Mouse (Mus musculus): ENCODE data around the gene Pabpn1. TPM values are rescaled to one million over a fixed set of nuclear protein-coding genes. Genes with fewer than 3 reads are reported as not detected.
A peak's percentile ranks its signal among the peaks of the same experiment; 100 is the strongest.

The Pabpn1 gene
- total and polyA plus RNA-seq, 2 experiments from 2014 or later: 36.2 to 44.5 TPM

GRCm38 (mm10) chr14:54930431-54930830 lies 38.1 kb downstream of the Pabpn1 start:
- H3K9ac ChIP-seq (replicated peaks; ENCODE audit: low read depth, low read length): no peak overlapping the region
- TF ChIP-seq CTCF (IDR thresholded peaks at IDR 0.05; ENCODE audit: low read depth) (no peak), EP300 (IDR thresholded peaks at IDR 0.05; ENCODE audit: low read depth) (no peak)
- no peaks in the 10 kb centered on the region for H3K36me3 ChIP-seq (replicated peaks; ENCODE audit: control insufficient read depth, insufficient read depth, low read length)
- WGBS: 22% methylated on average over 2 of the region's 2 CpGs
- H3K9me3 ChIP-seq (replicated peaks; ENCODE audit: control insufficient read depth, low read length): no peaks in the 10 kb centered on the region
- H3K27me3 ChIP-seq (ENCODE audit: control insufficient read depth, insufficient read depth, low read length): no peaks in the 10 kb centered on the region
- no peak overlapping the region for H3K4me3 ChIP-seq (ENCODE audit: low read depth, low read length)
- no peak overlapping the region for H3K27ac ChIP-seq (ENCODE audit: low read depth)
- H3K4me1 ChIP-seq (ENCODE audit: control insufficient read depth, insufficient read depth): no peaks in the 10 kb centered on the region; the same call in 1 of the 2 replicates
- H3K4me2 ChIP-seq (ENCODE audit: low read depth, low read length): no peak overlapping the region
- ATAC-seq (ENCODE audit: insufficient read depth, low read depth): no peak
- DNase-seq (ENCODE audit: low spot score): no peak

- H3K9ac ChIP-seq (replicated peaks; ENCODE audit: low read depth, low read length): no peak within 1 kb of the TSS
- no peaks in the 10 kb centered on the region for H3K36me3 ChIP-seq (replicated peaks; ENCODE audit: control insufficient read depth, insufficient read depth, low read length)
- no peaks in the 10 kb centered on the region; the same call in 1 of the 2 replicates for H3K4me1 ChIP-seq (ENCODE audit: control insufficient read depth, insufficient read depth)
- no peak within 1 kb of the TSS for H3K4me3 ChIP-seq (ENCODE audit: low read depth, low read length)
- no peak within 1 kb of the TSS for H3K27ac ChIP-seq (ENCODE audit: low read depth)
- TF ChIP-seq EP300 (IDR thresholded peaks at IDR 0.05; ENCODE audit: low read depth) (no peak), CTCF (IDR thresholded peaks at IDR 0.05; ENCODE audit: low read depth) (no peak)
- ATAC-seq (ENCODE audit: insufficient read depth, low read depth) (no peak), DNase-seq (ENCODE audit: low spot score) (no peak)
- H3K27me3 ChIP-seq (ENCODE audit: control insufficient read depth, insufficient read depth, low read length): no peaks in the 10 kb centered on the region
- 24% methylated on average over 6 of the region's 6 CpGs for WGBS
- no peak within 1 kb of the TSS for H3K4me2 ChIP-seq (ENCODE audit: low read depth, low read length)
- H3K9me3 ChIP-seq (replicated peaks; ENCODE audit: control insufficient read depth, low read length): no peaks in the 10 kb centered on the region
Observed at GRCm38 (mm10) chr14:54932645-54933150, 40.4 kb downstream of the Pabpn1 start, which contains the start of gene Il25. Gene Il25 (plus strand): TSS chr14:54932695.

DNA sequence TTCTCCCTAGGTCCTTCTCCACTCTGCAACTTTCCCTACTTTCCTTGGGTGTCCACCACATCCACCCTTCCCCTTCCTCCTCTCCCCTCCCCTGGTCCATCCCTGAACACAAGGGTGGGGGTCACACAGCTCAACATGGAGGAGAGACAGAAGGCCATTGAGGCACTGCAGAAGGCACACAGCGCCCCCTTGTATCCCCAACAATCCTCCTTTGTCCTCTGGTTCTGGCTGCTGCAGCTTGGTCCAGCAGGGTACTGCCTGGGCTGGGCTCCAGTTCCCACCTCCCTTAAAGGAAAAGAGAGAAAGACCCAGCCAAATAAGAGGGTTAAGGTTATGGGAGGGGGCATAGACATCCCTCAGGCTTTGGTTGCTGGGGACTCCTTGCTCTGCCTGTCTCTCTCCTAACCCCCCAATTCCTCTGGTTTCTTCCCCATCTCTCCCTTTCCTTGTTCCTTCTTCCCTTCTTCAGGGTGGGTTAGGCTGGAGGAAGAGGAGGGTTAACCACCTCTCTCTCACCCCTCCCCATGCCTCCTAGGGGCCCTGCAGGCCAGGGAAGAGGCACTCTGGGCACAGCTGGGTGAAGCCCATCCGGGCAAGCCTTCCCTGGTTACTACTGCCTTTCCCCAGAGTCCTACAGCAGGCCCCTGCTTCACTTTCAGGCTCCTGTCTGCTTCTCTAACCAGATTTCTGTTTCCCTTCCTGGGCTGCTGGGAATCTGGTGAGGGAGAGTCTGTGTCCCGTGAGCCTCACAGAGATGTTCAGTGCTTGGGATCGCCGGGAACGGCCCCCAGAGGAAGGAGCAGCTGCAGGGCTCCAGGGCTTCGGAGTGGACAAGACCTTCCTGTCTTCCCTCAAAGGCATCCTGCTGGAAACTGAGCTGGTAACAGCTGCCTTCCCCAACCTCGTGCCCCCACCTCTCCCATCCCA lies 43.9 kb downstream of the Pabpn1 start, which contains the start of gene Cmtm5:
Gene Cmtm5, plus strand, starts transcription at position 358 of the 927 bp plus-strand sequence.
- H3K36me3 ChIP-seq (replicated peaks; ENCODE audit: control insufficient read depth, insufficient read depth, low read length): peaks cover 9% of the 10 kb centered on the region
- H3K9ac ChIP-seq (replicated peaks; ENCODE audit: low read depth, low read length): no peak within 1 kb of the TSS
- H3K4me2 ChIP-seq (ENCODE audit: low read depth, low read length): no peak within 1 kb of the TSS
- H3K4me3 ChIP-seq (ENCODE audit: low read depth, low read length): no peak within 1 kb of the TSS
- H3K9me3 ChIP-seq (replicated peaks; ENCODE audit: control insufficient read depth, low read length): no peaks in the 10 kb centered on the region
- H3K27me3 ChIP-seq (ENCODE audit: control insufficient read depth, insufficient read depth, low read length): no peaks in the 10 kb centered on the region
- ATAC-seq (ENCODE audit: insufficient read depth, low read depth) (no peak), DNase-seq (ENCODE audit: low spot score) (no peak)
- no peak for TF ChIP-seq EP300 (IDR thresholded peaks at IDR 0.05; ENCODE audit: low read depth)
- peak; percentile 10; the same call in 1 of the 2 replicates for TF ChIP-seq CTCF (IDR thresholded peaks at IDR 0.05; ENCODE audit: low read depth)
- 27% methylated on average over 8 of the region's 8 CpGs for WGBS
- H3K27ac ChIP-seq (ENCODE audit: low read depth): peak within 1 kb of the TSS; percentile 21; the same call in 1 of the 2 replicates
- H3K4me1 ChIP-seq (ENCODE audit: control insufficient read depth, insufficient read depth): no peaks in the 10 kb centered on the region; the same call in 1 of the 2 replicates

- 27% methylated on average over 6 of the region's 6 CpGs for WGBS
- peak overlapping the region; percentile 21; the same call in 1 of the 2 replicates for H3K27ac ChIP-seq (ENCODE audit: low read depth)
Observed at GRCm38 (mm10) chr14:54936831-54937160, 44.5 kb downstream of the Pabpn1 start.

DNA sequence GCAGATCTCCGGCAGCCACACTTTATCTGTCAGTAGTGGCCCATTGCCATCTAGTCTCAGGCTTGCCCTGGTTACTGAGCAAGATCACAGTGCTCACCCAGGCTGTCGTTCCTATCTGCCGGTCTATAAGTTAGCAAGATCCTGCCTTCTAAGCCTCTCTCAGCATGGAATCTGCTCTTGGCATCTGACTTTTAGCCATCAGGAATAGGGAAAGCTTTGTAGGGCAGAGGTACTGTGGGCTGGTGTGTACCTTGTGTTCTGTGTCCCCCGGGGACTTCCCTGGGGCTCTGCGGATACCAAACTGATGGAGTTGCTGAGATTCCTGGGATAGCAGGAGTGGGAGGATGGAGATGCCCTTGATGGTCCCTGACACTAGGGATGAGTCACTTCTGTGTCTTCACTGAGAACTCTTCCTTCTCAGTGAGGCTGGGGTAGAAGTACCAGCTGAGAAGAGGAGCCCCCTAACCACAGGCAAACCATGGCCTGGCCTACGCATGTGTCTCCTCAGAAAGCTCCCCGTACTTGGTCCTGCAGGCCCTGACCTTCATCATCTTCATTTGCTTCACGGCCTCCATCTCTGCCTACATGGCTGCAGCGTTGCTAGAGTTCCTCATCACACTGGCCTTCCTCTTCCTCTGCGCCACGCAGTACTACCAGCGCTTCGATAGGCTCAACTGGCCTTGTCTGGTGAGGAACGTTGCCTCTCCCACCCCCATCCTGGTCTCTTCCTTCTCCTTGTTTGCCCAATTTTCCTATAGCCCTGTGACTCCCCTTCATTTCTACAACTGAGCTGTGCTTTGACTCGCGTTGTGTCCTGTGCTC lies 45.3 kb downstream of the Pabpn1 start:
- peak; percentile 15 for ATAC-seq (ENCODE audit: insufficient read depth, low read depth)
- Histone ChIP-seq H3K27me3 (ENCODE audit: control insufficient read depth, insufficient read depth, low read length) (no peaks in the 10 kb centered on the region), H3K4me1 (ENCODE audit: control insufficient read depth, insufficient read depth) (no peaks in the 10 kb centered on the region; the same call in 1 of the 2 replicates), H3K9me3 (replicated peaks; ENCODE audit: control insufficient read depth, low read length) (no peaks in the 10 kb centered on the region), H3K36me3 (replicated peaks; ENCODE audit: control insufficient read depth, insufficient read depth, low read length) (peaks cover 23% of the 10 kb centered on the region), H3K9ac (replicated peaks; ENCODE audit: low read depth, low read length) (no peak overlapping the region), H3K4me3 (ENCODE audit: low read depth, low read length) (no peak overlapping the region), H3K27ac (ENCODE audit: low read depth) (peak overlapping the region; percentile 72), H3K4me2 (ENCODE audit: low read depth, low read length) (no peak overlapping the region)
- 58% methylated on average over 16 of the region's 16 CpGs for WGBS
- TF ChIP-seq CTCF (IDR thresholded peaks at IDR 0.05; ENCODE audit: low read depth) (no peak), EP300 (IDR thresholded peaks at IDR 0.05; ENCODE audit: low read depth) (no peak)
- DNase-seq (ENCODE audit: low spot score): no peak

More at GRCm38 (mm10) chr14:54936831-54937160, 44.5 kb downstream of the Pabpn1 start:
- H3K9ac ChIP-seq (replicated peaks; ENCODE audit: low read depth, low read length): no peak overlapping the region
- no peaks in the 10 kb centered on the region for H3K27me3 ChIP-seq (ENCODE audit: control insufficient read depth, insufficient read depth, low read length)
- no peaks in the 10 kb centered on the region for H3K9me3 ChIP-seq (replicated peaks; ENCODE audit: control insufficient read depth, low read length)
- no peak overlapping the region for H3K4me3 ChIP-seq (ENCODE audit: low read depth, low read length)
- TF ChIP-seq EP300 (IDR thresholded peaks at IDR 0.05; ENCODE audit: low read depth) (no peak), CTCF (IDR thresholded peaks at IDR 0.05; ENCODE audit: low read depth) (no peak)
- no peaks in the 10 kb centered on the region; the same call in 1 of the 2 replicates for H3K4me1 ChIP-seq (ENCODE audit: control insufficient read depth, insufficient read depth)
- no peak overlapping the region for H3K4me2 ChIP-seq (ENCODE audit: low read depth, low read length)
- ATAC-seq (ENCODE audit: insufficient read depth, low read depth) (no peak), DNase-seq (ENCODE audit: low spot score) (no peak)
- H3K36me3 ChIP-seq (replicated peaks; ENCODE audit: control insufficient read depth, insufficient read depth, low read length): peaks cover 15% of the 10 kb centered on the region
